Mouse (Mus musculus): ENCODE data around the gene Sptan1. TPM values are rescaled to one million over a fixed set of nuclear protein-coding genes. Genes with fewer than 3 reads are reported as not detected.

The Sptan1 gene
- polyA plus RNA-seq (2015; fragmentation: Nextera tagmentation; extraction: Ambion mirVana): 240 and 243 TPM in 2 replicates

DNA sequence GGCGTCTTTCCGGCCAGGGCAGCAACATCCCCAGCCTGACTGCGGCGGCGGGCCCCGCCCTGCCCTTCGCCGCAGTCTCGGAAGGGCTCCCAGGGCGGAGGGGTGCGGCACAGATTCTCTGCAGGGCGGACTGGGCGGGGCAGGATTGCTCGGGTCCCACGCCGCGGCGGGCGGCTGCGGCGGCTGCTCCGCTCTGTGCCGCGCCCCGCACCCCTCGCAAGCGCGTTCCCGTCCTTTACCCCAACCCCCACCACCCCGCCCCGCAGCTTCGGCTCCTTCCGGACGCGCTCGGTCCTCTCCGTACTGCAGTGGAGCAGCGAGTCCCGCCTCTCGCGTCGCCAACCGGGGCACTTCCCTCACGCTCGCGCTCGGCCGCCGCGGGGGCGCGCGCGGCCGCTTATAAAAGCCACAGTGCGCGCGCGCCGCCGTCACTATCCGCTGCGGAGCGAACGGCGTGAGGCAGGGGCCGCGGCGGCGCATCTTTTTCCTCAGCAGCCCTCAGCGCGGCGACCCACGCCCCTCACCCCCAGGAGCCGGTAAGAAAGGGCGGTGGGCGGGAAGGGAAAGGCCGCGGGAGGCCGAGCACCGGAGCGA lies at the start of gene Sptan1:
Gene Sptan1, plus strand, starts transcription at position 311 of the 594 bp plus-strand sequence.
- peak within 1 kb of the TSS; percentile 74 for H3K4me2 ChIP-seq (ENCODE audit: low read length)
- no peaks in the 10 kb centered on the region for H3K9me3 ChIP-seq (replicated peaks; ENCODE audit: control insufficient read depth, low read length, poor library complexity, severe bottlenecking)
- peak; percentile 99 for ATAC-seq
- H3K4me3 ChIP-seq (ENCODE audit: low read depth, low read length): peak within 1 kb of the TSS; percentile 78
- H3K36me3 ChIP-seq (ENCODE audit: control insufficient read depth, insufficient read depth, low read length): peaks cover 6% of the 10 kb centered on the region; the same call in 1 of the 2 replicates
- no peaks in the 10 kb centered on the region for H3K27me3 ChIP-seq (ENCODE audit: control insufficient read depth, insufficient read depth, low read depth, low read length)
- peak within 1 kb of the TSS; percentile 95 for H3K27ac ChIP-seq (ENCODE audit: low read length)
- peak within 1 kb of the TSS; percentile 97 for H3K9ac ChIP-seq (ENCODE audit: low read depth, low read length)
- H3K4me1 ChIP-seq (ENCODE audit: control insufficient read depth, insufficient read depth, low read length): peaks cover 44% of the 10 kb centered on the region
- under 1% methylated on average over 72 of the region's 82 CpGs for WGBS

DNA sequence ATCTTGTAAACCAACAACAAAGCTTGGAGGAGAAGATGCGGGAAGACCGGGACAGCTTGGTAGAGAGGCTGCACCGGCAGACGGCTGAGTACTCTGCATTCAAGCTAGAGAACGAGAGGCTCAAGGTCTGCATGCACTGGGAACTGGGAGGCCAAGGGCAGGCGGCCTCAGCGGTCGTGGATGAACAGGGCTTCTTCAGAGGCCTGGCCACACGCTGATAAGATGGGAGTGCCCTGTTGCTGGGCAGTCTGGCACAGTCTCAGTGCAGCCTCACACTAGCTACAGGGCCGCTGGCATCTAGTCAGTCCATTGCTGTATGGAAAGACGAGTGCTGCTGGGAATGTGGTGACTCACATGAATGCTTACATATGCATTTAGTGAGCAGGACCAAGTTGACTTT lies 47.7 kb upstream of the Sptan1 start:
- H3K27ac ChIP-seq (ENCODE audit: low read length): no peak overlapping the region
- H3K36me3 ChIP-seq (ENCODE audit: control insufficient read depth, insufficient read depth, low read length): peaks cover 57% of the 10 kb centered on the region
- no peak overlapping the region for H3K9ac ChIP-seq (ENCODE audit: low read depth, low read length)
- no peaks in the 10 kb centered on the region for H3K9me3 ChIP-seq (replicated peaks; ENCODE audit: control insufficient read depth, low read length, poor library complexity, severe bottlenecking)
- 93% methylated on average over 11 of the region's 11 CpGs for WGBS
- ATAC-seq: no peak
- H3K4me3 ChIP-seq (ENCODE audit: low read depth, low read length): no peak overlapping the region
- no peak overlapping the region for H3K4me2 ChIP-seq (ENCODE audit: low read length)
- no peaks in the 10 kb centered on the region for H3K4me1 ChIP-seq (ENCODE audit: control insufficient read depth, insufficient read depth, low read length)
- H3K27me3 ChIP-seq (ENCODE audit: control insufficient read depth, insufficient read depth, low read depth, low read length): no peaks in the 10 kb centered on the region

DNA sequence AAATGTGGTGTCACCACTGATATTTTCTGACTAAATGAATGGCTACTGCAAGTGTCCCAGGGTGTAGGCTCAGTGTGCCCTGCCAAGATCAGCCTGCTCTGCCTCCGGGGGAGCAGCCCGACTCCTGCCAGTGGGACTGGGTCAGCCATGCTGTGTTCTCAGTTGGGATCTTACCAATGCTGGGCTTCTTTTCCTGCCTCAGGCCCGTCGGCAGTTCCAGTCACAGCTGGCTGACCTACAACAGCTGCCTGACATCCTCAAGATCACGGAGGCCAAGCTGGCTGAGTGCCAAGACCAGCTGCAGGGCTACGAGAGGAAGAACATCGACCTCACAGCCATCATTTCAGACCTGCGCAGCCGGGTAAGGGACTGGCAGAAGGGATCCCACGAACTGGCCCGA lies 43.3 kb upstream of the Sptan1 start:
- no peaks in the 10 kb centered on the region for H3K9me3 ChIP-seq (replicated peaks; ENCODE audit: control insufficient read depth, low read length, poor library complexity, severe bottlenecking)
- H3K9ac ChIP-seq (ENCODE audit: low read depth, low read length): no peak overlapping the region
- H3K27ac ChIP-seq (ENCODE audit: low read length): no peak overlapping the region
- no peak overlapping the region for H3K4me2 ChIP-seq (ENCODE audit: low read length)
- H3K36me3 ChIP-seq (ENCODE audit: control insufficient read depth, insufficient read depth, low read length): peaks cover 53% of the 10 kb centered on the region
- no peak for ATAC-seq
- H3K27me3 ChIP-seq (ENCODE audit: control insufficient read depth, insufficient read depth, low read depth, low read length): no peaks in the 10 kb centered on the region
- 71% methylated on average over 11 of the region's 11 CpGs for WGBS
- H3K4me1 ChIP-seq (ENCODE audit: control insufficient read depth, insufficient read depth, low read length): no peaks in the 10 kb centered on the region
- no peak overlapping the region for H3K4me3 ChIP-seq (ENCODE audit: low read depth, low read length)

DNA sequence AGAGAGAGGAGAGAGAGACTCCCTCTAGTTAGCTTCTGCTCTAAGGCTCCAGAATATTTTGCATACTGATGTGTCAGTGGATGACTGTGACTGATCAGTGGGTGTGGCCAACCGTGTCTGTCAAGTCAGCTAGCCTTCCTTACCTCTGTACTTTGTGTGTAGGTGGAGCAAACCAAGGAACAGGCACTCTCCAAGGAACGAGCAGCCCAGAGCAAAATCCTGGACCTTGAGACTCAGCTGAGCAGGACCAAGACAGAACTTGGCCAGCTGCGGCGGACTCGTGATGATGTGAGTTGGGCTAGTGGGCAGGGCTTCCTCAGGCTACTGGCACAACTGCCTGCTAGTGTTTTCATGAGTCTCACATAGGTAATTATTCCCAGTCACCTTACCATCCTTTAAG lies 38.8 kb upstream of the Sptan1 start:
- Histone ChIP-seq H3K36me3 (ENCODE audit: control insufficient read depth, insufficient read depth, low read length) (peaks cover 53% of the 10 kb centered on the region), H3K27ac (ENCODE audit: low read length) (no peak overlapping the region), H3K9me3 (replicated peaks; ENCODE audit: control insufficient read depth, low read length, poor library complexity, severe bottlenecking) (no peaks in the 10 kb centered on the region), H3K4me3 (ENCODE audit: low read depth, low read length) (no peak overlapping the region), H3K9ac (ENCODE audit: low read depth, low read length) (no peak overlapping the region), H3K27me3 (ENCODE audit: control insufficient read depth, insufficient read depth, low read depth, low read length) (no peaks in the 10 kb centered on the region), H3K4me1 (ENCODE audit: control insufficient read depth, insufficient read depth, low read length) (no peaks in the 10 kb centered on the region), H3K4me2 (ENCODE audit: low read length) (no peak overlapping the region)
- ATAC-seq: no peak
- WGBS: 90% methylated on average over 5 of the region's 5 CpGs

DNA sequence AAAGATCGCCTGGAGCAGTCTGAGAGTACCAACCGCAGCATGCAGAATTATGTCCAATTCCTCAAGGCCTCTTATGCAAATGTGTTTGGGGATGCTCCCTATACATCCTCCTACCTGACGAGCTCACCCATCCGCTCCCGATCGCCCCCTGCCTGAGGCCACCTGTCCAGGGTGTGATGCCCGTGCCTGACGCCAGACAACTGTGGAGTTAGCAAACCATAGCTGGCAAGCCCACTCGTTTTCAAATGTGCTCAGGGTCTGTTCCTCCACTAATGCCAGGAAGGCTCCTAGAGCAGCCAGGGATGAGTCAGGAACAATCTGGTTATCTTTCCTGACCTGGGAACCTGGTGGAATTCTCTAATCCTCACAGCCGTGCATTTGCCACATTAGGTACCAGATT lies 34.9 kb upstream of the Sptan1 start:
- Histone ChIP-seq H3K36me3 (ENCODE audit: control insufficient read depth, insufficient read depth, low read length) (peaks cover 32% of the 10 kb centered on the region), H3K4me2 (ENCODE audit: low read length) (no peak overlapping the region), H3K27me3 (ENCODE audit: control insufficient read depth, insufficient read depth, low read depth, low read length) (no peaks in the 10 kb centered on the region), H3K9me3 (replicated peaks; ENCODE audit: control insufficient read depth, low read length, poor library complexity, severe bottlenecking) (no peaks in the 10 kb centered on the region), H3K4me3 (ENCODE audit: low read depth, low read length) (no peak overlapping the region), H3K27ac (ENCODE audit: low read length) (no peak overlapping the region), H3K4me1 (ENCODE audit: control insufficient read depth, insufficient read depth, low read length) (no peaks in the 10 kb centered on the region), H3K9ac (ENCODE audit: low read depth, low read length) (no peak overlapping the region)
- 89% methylated on average over 10 of the region's 10 CpGs for WGBS
- ATAC-seq: no peak

DNA sequence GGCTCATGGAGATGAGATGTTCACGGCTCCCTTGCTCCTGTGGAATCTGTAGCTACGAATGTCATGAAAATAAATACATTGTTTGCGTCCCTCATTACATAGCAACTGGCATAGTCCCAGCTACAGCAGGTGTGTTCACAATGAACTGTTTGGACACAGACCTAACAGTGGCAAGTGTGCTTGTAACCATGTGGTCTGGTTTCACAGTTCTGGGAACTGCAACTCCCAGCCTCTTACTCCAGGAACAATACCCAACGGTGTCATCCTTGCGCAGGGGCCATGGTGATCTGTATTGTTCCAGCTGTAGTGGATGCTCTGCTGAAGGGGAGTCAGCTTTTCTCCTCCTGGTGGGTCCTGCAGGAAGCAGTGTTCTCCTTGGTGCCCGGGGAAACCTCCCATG lies 34.2 kb upstream of the Sptan1 start:
- no peaks in the 10 kb centered on the region for H3K9me3 ChIP-seq (replicated peaks; ENCODE audit: control insufficient read depth, low read length, poor library complexity, severe bottlenecking)
- no peak overlapping the region for H3K4me3 ChIP-seq (ENCODE audit: low read depth, low read length)
- H3K27me3 ChIP-seq (ENCODE audit: control insufficient read depth, insufficient read depth, low read depth, low read length): no peaks in the 10 kb centered on the region
- peaks cover 6% of the 10 kb centered on the region for H3K4me1 ChIP-seq (ENCODE audit: control insufficient read depth, insufficient read depth, low read length)
- WGBS: 85% methylated on average over 6 of the region's 6 CpGs
- no peak for ATAC-seq
- no peak overlapping the region for H3K27ac ChIP-seq (ENCODE audit: low read length)
- H3K36me3 ChIP-seq (ENCODE audit: control insufficient read depth, insufficient read depth, low read length): peaks cover 25% of the 10 kb centered on the region
- H3K9ac ChIP-seq (ENCODE audit: low read depth, low read length): no peak overlapping the region
- H3K4me2 ChIP-seq (ENCODE audit: low read length): no peak overlapping the region

DNA sequence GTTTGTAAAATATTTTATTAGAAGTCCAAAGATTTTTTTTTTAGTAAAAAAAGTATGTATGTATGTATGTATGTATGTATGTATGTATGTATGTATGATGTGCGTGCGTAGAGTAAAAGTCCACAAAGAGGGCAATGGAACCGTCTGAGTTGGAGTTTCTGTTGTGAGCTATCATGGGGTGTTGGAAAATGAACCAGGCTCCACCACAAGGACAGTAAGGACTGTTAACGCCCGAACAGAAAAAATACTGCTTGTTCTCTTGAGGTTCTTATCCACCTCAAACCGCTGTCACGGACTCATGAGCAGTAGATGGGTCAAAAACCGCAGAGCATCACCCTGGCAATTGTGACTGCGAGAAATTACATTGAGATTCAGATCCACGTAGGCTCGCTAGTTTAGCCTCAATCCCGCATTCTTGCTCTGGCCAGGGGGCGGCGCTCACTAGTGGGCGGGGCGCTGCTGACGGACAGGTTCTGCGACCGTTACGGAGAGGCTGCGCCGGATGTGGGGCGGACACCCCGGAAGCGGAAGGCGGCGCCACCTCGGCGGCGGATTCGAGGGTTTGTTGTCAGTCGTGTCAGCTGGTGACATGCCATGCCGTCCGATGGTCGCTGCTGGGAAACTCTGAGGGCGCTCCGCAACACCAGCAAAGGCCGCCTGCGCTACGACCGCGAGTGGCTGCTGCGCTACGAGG lies 30.3 kb upstream of the Sptan1 start, which contains the start of gene Gle1:
Gene Gle1, plus strand, starts transcription at position 521 of the 694 bp plus-strand sequence.
- H3K27ac ChIP-seq (ENCODE audit: low read length): peak within 1 kb of the TSS; percentile 90
- peak within 1 kb of the TSS; percentile 67 for H3K4me2 ChIP-seq (ENCODE audit: low read length)
- no peaks in the 10 kb centered on the region for H3K27me3 ChIP-seq (ENCODE audit: control insufficient read depth, insufficient read depth, low read depth, low read length)
- H3K4me3 ChIP-seq (ENCODE audit: low read depth, low read length): peak within 1 kb of the TSS; percentile 74
- H3K9me3 ChIP-seq (replicated peaks; ENCODE audit: control insufficient read depth, low read length, poor library complexity, severe bottlenecking): no peaks in the 10 kb centered on the region
- peak; percentile 99 for ATAC-seq
- peaks cover 24% of the 10 kb centered on the region for H3K36me3 ChIP-seq (ENCODE audit: control insufficient read depth, insufficient read depth, low read length)
- H3K4me1 ChIP-seq (ENCODE audit: control insufficient read depth, insufficient read depth, low read length): peaks cover 7% of the 10 kb centered on the region
- peak within 1 kb of the TSS; percentile 66 for H3K9ac ChIP-seq (ENCODE audit: low read depth, low read length)
- WGBS: 3% methylated on average over 44 of the region's 44 CpGs

DNA sequence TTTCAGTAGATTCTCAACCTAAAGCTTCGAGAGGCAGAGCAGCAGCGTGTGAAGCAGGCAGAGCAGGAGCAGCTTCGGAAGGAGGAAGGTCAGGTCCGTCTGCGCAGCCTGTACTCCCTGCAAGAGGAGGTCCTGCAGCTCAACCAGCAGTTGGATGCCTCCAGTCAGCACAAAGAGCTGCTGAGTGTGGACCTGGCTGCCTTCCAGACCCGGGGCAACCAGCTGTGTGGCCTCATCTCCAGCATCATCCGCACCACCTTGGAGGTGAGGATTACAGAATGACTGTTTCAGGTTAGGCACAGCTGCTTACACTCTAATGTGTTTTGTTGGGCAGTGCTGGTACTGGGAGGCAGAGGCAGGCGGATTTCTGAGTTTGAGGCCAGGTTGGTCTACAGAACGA lies 25.3 kb upstream of the Sptan1 start:
- Histone ChIP-seq H3K9me3 (replicated peaks; ENCODE audit: control insufficient read depth, low read length, poor library complexity, severe bottlenecking) (no peaks in the 10 kb centered on the region), H3K9ac (ENCODE audit: low read depth, low read length) (no peak overlapping the region), H3K27ac (ENCODE audit: low read length) (no peak overlapping the region), H3K36me3 (ENCODE audit: control insufficient read depth, insufficient read depth, low read length) (peaks cover 35% of the 10 kb centered on the region), H3K27me3 (ENCODE audit: control insufficient read depth, insufficient read depth, low read depth, low read length) (no peaks in the 10 kb centered on the region), H3K4me1 (ENCODE audit: control insufficient read depth, insufficient read depth, low read length) (peaks cover 7% of the 10 kb centered on the region), H3K4me2 (ENCODE audit: low read length) (no peak overlapping the region), H3K4me3 (ENCODE audit: low read depth, low read length) (no peak overlapping the region)
- ATAC-seq: no peak
- WGBS: 93% methylated on average over 9 of the region's 9 CpGs

DNA sequence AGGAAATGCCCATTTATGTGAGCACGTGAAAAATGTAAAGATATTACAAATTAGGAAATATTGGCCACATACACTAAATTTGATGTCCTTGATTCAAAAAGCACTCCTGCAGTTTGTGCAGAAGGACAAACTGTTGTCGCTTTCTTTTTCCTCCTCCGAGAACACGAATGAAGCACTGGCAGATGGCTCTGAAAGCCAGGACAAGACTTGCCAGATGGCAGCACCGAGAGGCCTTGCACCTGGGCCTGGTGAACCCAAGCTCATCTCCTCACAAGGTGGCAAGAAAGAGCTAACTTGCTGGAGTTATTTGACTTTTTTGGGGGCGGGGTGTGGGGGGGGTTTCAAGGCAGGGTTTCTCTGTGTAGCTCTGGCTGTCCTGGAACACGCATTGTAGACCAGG lies 24.5 kb upstream of the Sptan1 start:
- Histone ChIP-seq H3K9me3 (replicated peaks; ENCODE audit: control insufficient read depth, low read length, poor library complexity, severe bottlenecking) (no peaks in the 10 kb centered on the region), H3K4me1 (ENCODE audit: control insufficient read depth, insufficient read depth, low read length) (peaks cover 5% of the 10 kb centered on the region), H3K9ac (ENCODE audit: low read depth, low read length) (no peak overlapping the region), H3K36me3 (ENCODE audit: control insufficient read depth, insufficient read depth, low read length) (peaks cover 36% of the 10 kb centered on the region), H3K4me3 (ENCODE audit: low read depth, low read length) (no peak overlapping the region), H3K4me2 (ENCODE audit: low read length) (no peak overlapping the region), H3K27ac (ENCODE audit: low read length) (no peak overlapping the region), H3K27me3 (ENCODE audit: control insufficient read depth, insufficient read depth, low read depth, low read length) (no peaks in the 10 kb centered on the region)
- WGBS: 93% methylated on average over 7 of the region's 7 CpGs
- no peak for ATAC-seq

Measured in midbrain, embryonic 16.5 days (tissue).